Mouse (Mus musculus): ENCODE data around the gene Gtf3a.

DNA sequence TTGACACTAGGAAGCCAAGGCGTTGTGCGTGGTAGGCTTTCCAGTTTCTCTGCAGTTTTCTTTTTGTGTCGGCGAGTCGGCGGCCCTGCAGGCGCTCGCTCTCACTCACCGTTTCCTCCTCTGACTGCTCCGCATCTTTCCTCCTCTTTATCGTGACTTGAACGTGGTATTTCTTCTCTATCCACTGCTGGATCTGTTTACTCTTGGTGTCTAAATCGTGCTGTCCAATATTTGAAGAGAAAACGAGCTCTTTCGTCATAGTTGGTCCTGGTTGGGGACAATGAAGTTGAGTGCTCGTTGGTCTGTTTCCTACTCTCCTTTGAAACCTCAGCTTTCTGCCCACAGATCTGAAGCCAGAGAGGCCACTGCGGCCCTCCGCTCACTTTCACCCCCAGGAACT, 8.2 kb downstream of the Gtf3a start:
- TF ChIP-seq SIN3A (IDR thresholded peaks at IDR 0.05; ENCODE audit: low read length) (no peak), TCF12 (IDR thresholded peaks at IDR 0.05; ENCODE audit: low read depth, low read length) (no peak), CTCF (conservative IDR thresholded peaks at IDR 0.05 in 1 of 2, IDR thresholded peaks at IDR 0.05 in 1 of 2; ENCODE audit: low read depth in 2 of 2, low read length in 2 of 2) (no peak), E2F4 (IDR thresholded peaks at IDR 0.05; ENCODE audit: insufficient replicate concordance, low read depth, low read length) (no peak), ZKSCAN1 (IDR thresholded peaks at IDR 0.05; ENCODE audit: borderline replicate concordance, low read depth, low read length) (no peak), NELFE (IDR thresholded peaks at IDR 0.05; ENCODE audit: low read depth, low read length) (no peak), POLR2AphosphoS2 (IDR thresholded peaks at IDR 0.05; ENCODE audit: low read depth, low read length) (no peak)
